Mouse (Mus musculus) T-cell, adult 66 days (primary cell): ENCODE measurements around the gene Fbxo27. TPM values are rescaled to one million over a fixed set of nuclear protein-coding genes. Genes with fewer than 3 reads are reported as not detected.

ENCODE experiments used
- total RNA-seq, 2 experiments: library from RNA; stranded (reverse); gene quantifications; 3 replicates in 1 of 2; 4 replicates in 1 of 2; pipeline ENCODE4 v1.2.4; 2023

The Fbxo27 gene
- 1 to 10 TPM; 2.2 to 6.5 TPM for total RNA-seq

DNA sequence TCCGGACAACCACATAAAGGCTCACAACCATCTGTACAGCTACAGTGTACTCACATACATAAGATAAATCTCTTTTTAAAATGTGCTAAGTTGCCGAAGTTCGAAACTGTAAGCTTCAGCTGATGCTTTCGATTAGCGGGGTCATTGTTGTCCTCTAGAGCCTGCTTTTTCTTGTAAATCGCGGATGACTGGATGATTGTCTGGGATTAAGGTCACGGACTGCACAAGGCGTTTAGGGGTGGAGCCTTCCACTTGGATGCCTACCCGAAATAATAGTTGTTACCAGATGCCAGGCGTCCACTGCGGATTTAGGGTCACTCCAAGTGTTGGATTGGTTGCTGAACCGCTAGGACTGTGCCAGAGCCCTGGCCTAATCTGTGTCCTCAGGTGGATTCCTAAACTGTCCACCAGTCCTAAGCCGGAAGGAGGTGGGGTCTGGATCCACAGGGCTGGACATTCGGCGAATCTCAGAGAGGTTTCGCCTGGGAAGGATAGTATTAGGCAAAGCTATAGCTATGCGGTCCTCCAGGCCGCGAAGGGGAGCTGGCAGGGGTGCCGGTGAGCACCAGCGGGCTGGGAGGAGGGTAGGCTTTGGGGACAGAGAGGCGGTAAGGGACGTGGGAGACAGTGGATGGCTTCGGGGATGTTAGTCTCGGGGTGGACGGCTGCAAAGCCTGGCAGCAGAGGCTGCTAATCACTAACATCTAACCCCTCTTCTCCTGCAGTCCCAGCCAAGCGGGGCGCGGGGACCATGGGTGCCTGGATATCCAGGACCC lies at the start of gene Fbxo27:
Gene Fbxo27, plus strand, starts transcription at position 305 of the 776 bp plus-strand sequence.

DNA sequence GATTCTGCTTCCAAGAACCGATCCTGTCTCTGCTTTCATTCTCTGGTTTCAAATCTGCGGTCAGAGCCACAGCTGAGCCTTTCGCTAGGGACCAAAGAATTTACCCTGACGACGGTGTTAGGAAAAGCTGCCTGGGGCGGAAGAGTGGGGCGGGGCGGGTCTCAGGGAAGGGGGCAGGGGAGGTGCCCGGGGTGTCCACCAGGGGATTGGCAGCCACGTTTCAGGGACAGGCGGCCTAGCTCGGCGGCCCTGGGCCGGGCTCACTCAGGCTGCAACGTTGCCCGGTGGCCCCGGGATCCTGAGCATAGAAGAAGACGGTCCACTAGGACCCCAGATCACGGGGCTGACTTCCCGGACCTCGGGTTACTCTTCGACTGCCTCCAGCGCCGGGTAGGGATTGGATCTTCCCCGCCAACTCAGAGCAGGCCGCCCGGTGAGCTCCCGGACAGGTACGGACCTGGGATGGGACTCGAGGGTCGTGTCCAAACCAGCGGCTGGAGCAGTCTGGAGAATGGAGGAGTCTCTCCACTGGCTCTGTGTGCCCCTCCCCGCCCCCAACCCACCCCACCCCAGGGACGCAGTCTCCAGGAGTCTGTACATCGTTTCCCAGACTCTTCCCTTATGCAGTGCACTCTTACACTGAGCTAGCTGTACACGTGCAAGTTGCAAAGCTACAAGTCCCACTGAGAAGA lies 24.1 kb downstream of the Fbxo27 start, which contains the start of gene Fbxo17:
Gene Fbxo17, plus strand, starts transcription at position 215 of the 692 bp plus-strand sequence.

DNA sequence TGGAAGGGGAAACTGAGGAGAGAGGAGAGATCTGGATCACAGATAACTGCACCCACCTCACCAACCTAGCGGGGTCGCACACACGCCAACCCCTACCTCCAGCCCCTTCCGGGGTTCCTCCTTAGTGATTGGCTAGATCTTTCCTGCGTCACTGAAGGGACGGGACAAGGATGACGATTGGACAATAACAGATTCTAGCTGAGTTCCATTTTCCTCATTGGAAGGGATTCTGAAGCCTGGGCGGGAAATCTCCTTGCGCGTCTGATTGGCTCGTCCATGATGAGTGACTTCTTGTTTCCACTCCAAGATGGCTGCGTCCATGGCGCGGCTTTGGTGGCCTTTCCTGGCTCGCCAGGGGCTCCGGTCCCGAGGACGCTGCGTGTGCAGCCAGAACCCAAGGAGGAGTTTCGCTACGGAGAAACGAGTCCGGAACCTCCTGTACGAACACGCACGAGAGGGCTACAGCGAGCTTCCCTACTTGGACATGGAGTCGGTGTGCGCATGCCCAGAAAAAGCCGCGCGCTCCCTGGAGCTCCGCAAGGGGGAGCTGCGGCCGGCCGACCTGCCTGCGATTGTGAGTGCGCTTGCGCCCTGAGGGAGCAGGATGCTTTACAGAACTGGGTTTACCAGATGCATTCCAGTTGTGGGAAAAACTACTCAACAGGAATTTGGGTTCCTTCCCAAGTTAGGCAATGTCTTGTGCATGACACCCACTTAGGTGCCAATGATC lies 49.2 kb downstream of the Fbxo27 start, which contains the start of the genes Mrps12 and Sars2:
Gene Mrps12, minus strand, starts transcription at position 112 of the 730 bp plus-strand sequence.
Gene Sars2, plus strand, starts transcription at position 284 of the 730 bp plus-strand sequence.

Other genes starting within 250 kb of the Fbxo27 start
- gene Lrfn1, start 240.9 kb upstream of the Fbxo27 start, total RNA-seq = 1 to 10 TPM; 4.3 to 5.1 TPM
- gene Ifnl2, start 182.4 kb upstream of the Fbxo27 start, total RNA-seq = not detected
- not detected for gene Ifnl3, start 170.0 kb upstream of the Fbxo27 start, total RNA-seq
- gene Sycn, start 152.0 kb upstream of the Fbxo27 start, total RNA-seq = not detected
- gene Nccrp1, start 145.6 kb upstream of the Fbxo27 start, total RNA-seq = not detected
- 10 to 100 TPM; 43.9 to 46.4 TPM for gene Samd4b, start 94.7 kb upstream of the Fbxo27 start, total RNA-seq
- 10 to 100 TPM in 1 of 2 experiments, 1 to 10 TPM in 1; 8.4 to 10.2 TPM for gene Pak4, start 94.7 kb upstream of the Fbxo27 start, total RNA-seq
- not detected for gene Acp7, start 61.5 kb upstream of the Fbxo27 start, total RNA-seq
- gene Fbxo17, start 24.0 kb downstream of the Fbxo27 start, total RNA-seq = 10 to 100 TPM; 28.1 to 30.8 TPM
- 10 to 100 TPM; 19.9 to 31.8 TPM for gene Mrps12, start 49.0 kb downstream of the Fbxo27 start, total RNA-seq
- 10 to 100 TPM; 16.8 to 22.5 TPM for gene Sars2, start 49.1 kb downstream of the Fbxo27 start, total RNA-seq
- gene Ccer2, start 63.3 kb downstream of the Fbxo27 start, total RNA-seq = under 1 TPM in 1 of 2 experiments, not detected in 1; 0.56 TPM
- 10 to 100 TPM; 60.4 to 69.7 TPM for gene Sirt2, start 73.9 kb downstream of the Fbxo27 start, total RNA-seq
- 10 to 100 TPM; 64.6 to 71.2 TPM for gene Nfkbib, start 74.7 kb downstream of the Fbxo27 start, total RNA-seq
- 100 to 1,000 TPM; 166 to 180 TPM for gene Rinl, start 96.1 kb downstream of the Fbxo27 start, total RNA-seq
- 100 to 1,000 TPM; 583 to 612 TPM for gene Hnrnpl, start 115.7 kb downstream of the Fbxo27 start, total RNA-seq
- 10 to 100 TPM; 62.2 to 67.9 TPM for gene Ech1, start 132.4 kb downstream of the Fbxo27 start, total RNA-seq
- 10 to 100 TPM; 14.9 to 16.6 TPM for gene Lgals4, start 141.0 kb downstream of the Fbxo27 start, total RNA-seq
- not detected for gene Lgals7, start 171.0 kb downstream of the Fbxo27 start, total RNA-seq
- not detected for gene Capn12, start 188.6 kb downstream of the Fbxo27 start, total RNA-seq